Mouse (Mus musculus) midbrain, embryonic 12.5 days (tissue): Measurements from ENCODE around the gene Tagap1. TPM values are rescaled to one million over a fixed set of nuclear protein-coding genes. Genes with fewer than 3 reads are reported as not detected.
"Not testable (repeated sequence)": the region's sequence is repeated elsewhere in the genome, so short reads cannot be mapped to it uniquely, and the experiment has no call there.

Experiments used
- ATAC-seq: fragments of 200-750 bp; cut with Nextera tagmentation; 2 replicates; pipeline ENCODE4 v1.8.0; 2017; ENCODE audit warnings: low read depth, moderate TSS enrichment, moderate library complexity; ENCODE audit not compliant: low FRiP score
- H3K27ac ChIP-seq: fragments of 300-500 bp; sonication (generic); replicated peaks from 2 replicates; pipeline ENCODE4 v1.5.1; 2016; ENCODE audit warnings: mild to moderate bottlenecking
- H3K27me3 ChIP-seq: fragments of 300-500 bp; sonication (generic); 2 replicates; pipeline ENCODE4 v1.6.1; 2016; ENCODE audit warnings: mild to moderate bottlenecking
- H3K36me3 ChIP-seq: fragments of 300-500 bp; sonication (generic); 2 replicates; pipeline ENCODE4 v1.6.1; 2016
- H3K4me1 ChIP-seq: fragments of 300-500 bp; sonication (generic); 2 replicates; pipeline ENCODE4 v1.6.1; 2016
- H3K4me2 ChIP-seq: fragments of 300-500 bp; sonication (generic); replicated peaks from 2 replicates; pipeline ENCODE4 v1.6.1; 2016; ENCODE audit warnings: mild to moderate bottlenecking, moderate library complexity
- H3K4me3 ChIP-seq: fragments of 300-500 bp; sonication (generic); 2 replicates; pipeline ENCODE4 v1.5.1; 2016; ENCODE audit warnings: mild to moderate bottlenecking
- H3K9ac ChIP-seq: fragments of 300-500 bp; sonication (generic); replicated peaks from 2 replicates; pipeline ENCODE4 v1.6.1; 2016; ENCODE audit warnings: mild to moderate bottlenecking, moderate library complexity
- H3K9me3 ChIP-seq: fragments of 300-500 bp; sonication (generic); 2 replicates; pipeline ENCODE4 v1.6.1; 2016; ENCODE audit warnings: mild to moderate bottlenecking
- WGBS: fragments of 180-500 bp; shearing (Covaris S2); methylation state at CpG from one replicate; pipeline ENCODE4 v1.1.7; 2016; 5-methylcytosine and 5-hydroxymethylcytosine counted together
- polyA plus RNA-seq: library from polyadenylated mRNA; unstranded; fragments of >200 nt; fragmentation: Nextera tagmentation; extraction: Ambion mirVana; gene quantifications from 2 replicates; pipeline ENCODE4 v1.2.1, GENCODE M21; 2016

The Tagap1 gene
- polyA plus RNA-seq, 1 experiment from 2014 or later = 56.6 TPM

DNA sequence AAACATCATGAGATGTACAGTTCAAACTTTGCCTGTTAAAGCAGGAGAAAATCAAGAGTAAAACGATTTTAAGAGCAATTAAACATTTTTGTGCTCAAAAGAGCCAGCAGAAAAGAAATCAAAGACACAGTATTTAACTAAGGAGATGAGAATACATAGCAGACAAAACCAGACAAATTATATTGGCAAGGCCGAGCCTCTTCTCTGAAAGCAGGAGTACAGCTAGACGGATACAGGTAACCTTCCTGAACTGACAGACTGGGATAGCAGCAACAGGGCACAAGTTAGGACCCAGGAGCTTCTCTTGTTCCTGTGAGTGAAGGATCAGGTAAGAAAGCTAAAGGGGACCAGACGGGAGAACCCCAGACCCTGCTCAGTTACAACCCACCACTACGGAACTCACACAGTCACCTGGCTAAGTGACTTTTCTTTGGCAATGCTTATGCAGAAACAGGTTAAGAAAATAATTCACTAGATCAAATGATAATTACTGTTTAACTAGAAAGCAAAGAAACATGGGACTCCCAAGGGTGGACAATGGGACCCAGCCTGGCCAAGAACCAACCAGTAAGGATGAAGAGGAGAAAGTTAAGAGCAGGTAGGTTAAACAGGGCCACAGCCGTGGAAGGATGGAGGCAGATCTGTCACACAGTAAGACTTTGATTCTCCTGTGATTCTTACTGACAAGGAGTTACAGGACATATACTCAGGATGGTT lies 1.3 kb downstream of the Tagap1 start:
- not testable (repeated sequence) for H3K27ac ChIP-seq, ATAC-seq, H3K4me1 ChIP-seq, H3K9me3 ChIP-seq, H3K9ac ChIP-seq, H3K27me3 ChIP-seq, H3K36me3 ChIP-seq
- peak overlapping the region; percentile 50 for H3K4me2 ChIP-seq
- H3K4me3 ChIP-seq = peak overlapping the region; percentile 57
- 67% methylated on average over 5 of the region's 6 CpGs for WGBS

DNA sequence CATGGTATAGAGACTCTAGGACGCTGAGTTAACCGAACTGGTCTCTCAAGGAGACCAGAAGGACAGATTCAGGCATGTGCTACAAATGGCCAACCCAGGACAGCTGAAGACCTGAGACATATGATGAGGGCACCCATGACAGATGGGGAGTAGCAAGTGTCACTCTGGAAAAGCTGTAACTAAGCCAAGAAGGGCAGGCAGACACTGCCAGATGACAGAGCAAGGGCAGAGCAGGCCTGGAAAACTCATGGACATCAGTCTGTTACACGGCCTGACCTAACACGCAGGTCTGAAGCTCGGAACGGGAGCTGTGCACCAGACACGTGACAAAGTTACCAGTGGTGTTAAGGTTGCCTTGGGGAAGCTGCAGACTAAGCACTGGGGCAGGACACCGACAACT lies 2.1 kb downstream of the Tagap1 start:
- H3K27ac ChIP-seq, H3K4me1 ChIP-seq, H3K9me3 ChIP-seq, ATAC-seq, H3K27me3 ChIP-seq, H3K4me2 ChIP-seq, H3K4me3 ChIP-seq, H3K9ac ChIP-seq, H3K36me3 ChIP-seq: not testable (repeated sequence)
- 92% methylated on average over 7 of the region's 8 CpGs for WGBS

- 16% methylated on average over 9 of the region's 9 CpGs for WGBS
These were observed 12.2 kb downstream of the Tagap1 start for GRCm38 (mm10) chr17:6948769-6949228.

DNA sequence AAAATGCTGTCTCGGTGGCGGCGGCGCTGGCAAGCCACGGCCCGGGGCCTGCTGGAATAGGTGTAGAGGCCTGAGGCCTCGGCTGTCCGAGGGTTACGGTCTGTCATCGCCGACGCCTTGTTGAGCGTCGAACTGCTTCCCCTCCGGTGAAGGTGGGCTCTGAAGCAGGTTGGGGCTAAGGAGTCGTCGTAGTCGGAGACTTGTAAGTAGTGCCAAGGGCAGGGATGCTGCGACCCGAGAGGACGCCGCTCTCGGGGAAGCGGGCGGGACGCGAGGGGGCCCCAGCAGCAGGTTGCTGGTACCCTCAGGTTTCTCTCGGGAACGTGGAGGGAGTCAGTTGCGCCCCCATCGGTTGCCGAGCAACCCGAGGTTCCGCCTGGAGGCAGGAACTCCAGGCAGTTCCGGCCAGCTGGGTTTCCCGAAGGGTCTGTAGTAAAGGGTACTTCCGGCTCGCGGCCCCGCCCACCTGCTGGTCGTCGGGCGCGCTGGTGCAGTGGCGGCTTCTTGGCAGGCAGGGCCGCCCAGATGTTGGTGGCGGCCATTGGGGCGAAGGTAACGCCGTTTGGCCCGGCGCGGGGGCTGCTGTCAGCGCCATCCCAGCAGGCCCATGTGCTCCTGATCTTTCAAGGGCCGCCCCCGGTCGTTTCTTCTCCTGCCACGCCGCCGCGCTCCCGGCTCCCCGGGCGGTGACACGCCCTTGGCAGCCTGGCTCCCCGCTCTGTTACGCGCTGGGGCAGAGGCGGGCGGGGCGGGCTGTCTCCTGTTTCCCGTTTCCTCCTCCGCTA lies 12.8 kb downstream of the Tagap1 start, which contains the start of gene Rsph3b:
Gene Rsph3b (minus strand): TSS at position 699 of the 785 bp plus-strand sequence.
- 1% methylated on average over 66 of the region's 73 CpGs for WGBS
- H3K4me2 ChIP-seq = peak within 1 kb of the TSS; percentile 66

More at GRCm38 (mm10) chr17:6948769-6949228, 12.2 kb downstream of the Tagap1 start:
- Histone ChIP-seq H3K9ac (peak overlapping the region; percentile 54), H3K4me3 (peak overlapping the region; percentile 61), H3K4me2 (peak overlapping the region; percentile 66), H3K27ac (peak overlapping the region; percentile 78)
- not testable (repeated sequence) for H3K27me3 ChIP-seq, H3K9me3 ChIP-seq, H3K36me3 ChIP-seq, H3K4me1 ChIP-seq
- ATAC-seq = peak; percentile 7; the same call in 1 of the 2 replicates

DNA sequence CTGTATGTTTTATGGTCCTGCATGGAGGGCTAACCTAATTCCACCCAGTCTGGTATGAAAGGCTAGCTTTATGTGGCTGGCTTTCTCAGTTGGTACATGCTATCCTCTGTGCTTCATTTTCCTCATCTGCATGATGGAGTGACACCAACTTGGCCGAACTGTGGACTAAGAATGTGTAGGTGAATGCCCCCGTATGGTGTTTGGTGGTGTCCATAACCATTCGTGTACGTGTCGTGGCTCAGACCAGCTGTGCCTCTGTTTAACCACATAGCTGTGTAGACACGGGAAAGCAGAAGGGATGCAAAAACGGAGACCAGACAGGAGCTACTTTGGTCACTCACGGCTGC lies 13.3 kb downstream of the Tagap1 start:
- not testable (repeated sequence) for H3K36me3 ChIP-seq, H3K27ac ChIP-seq, H3K9ac ChIP-seq, H3K9me3 ChIP-seq, H3K27me3 ChIP-seq, H3K4me1 ChIP-seq
- peak overlapping the region; percentile 66 for H3K4me2 ChIP-seq
- 0% methylated on average over 1 of the region's 8 CpGs for WGBS
- H3K4me3 ChIP-seq = peak overlapping the region; percentile 61
- ATAC-seq = 0 out of 2 replicates have a peak, but pooled peaks have one; percentile 10

More for the DNA sequence above, 12.8 kb downstream of the Tagap1 start, which contains the start of gene Rsph3b:
- H3K9me3 ChIP-seq, H3K4me1 ChIP-seq, H3K27me3 ChIP-seq, H3K36me3 ChIP-seq: not testable (repeated sequence)
- H3K4me3 ChIP-seq = peak within 1 kb of the TSS; percentile 61
- ATAC-seq = peak; percentile 98
- peak within 1 kb of the TSS; percentile 54 for H3K9ac ChIP-seq
- peak within 1 kb of the TSS; percentile 78 for H3K27ac ChIP-seq

DNA sequence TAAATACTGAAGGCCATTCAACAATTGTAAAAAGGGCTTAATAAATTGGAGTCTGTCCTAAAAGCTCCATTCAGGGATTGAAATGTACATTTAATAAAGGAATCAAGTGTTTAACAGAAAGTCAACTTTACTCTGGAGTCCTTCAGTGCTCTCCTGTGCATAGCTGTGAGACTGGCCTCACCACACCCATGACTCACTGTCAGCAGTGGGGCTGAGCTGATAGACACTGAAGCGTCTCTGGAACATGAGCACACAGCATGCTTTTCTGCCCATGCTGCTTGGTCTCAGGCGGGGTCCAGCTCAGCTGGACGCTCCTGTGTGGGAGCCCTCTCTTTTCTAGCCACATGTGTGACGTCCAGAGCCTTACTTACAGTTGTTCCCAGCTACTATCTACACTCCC lies 18.4 kb downstream of the Tagap1 start:
- not testable (repeated sequence) for H3K27me3 ChIP-seq, H3K27ac ChIP-seq, H3K9ac ChIP-seq, H3K4me1 ChIP-seq, H3K36me3 ChIP-seq, ATAC-seq, H3K4me3 ChIP-seq, H3K9me3 ChIP-seq, H3K4me2 ChIP-seq
- WGBS = no CpG with 5 or more reads among the region's 4 CpGs

DNA sequence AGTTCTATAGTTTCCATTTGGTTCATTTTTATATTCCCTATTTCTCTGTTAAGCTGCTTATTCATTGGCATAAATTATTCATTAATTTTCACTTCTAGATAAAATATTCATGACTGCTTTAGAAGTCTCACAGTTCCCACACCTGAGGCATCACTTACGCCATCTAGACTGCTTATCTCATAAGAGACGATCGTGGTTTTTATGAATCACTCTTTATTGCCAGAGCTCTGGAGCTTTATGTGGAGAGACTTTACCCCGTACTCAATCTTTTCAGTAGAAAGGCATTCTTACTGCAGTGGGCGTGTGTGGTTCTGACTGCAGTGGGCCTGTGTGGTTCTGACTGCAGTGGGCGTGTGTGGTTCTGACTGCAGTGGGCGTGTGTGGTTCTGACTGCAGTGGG lies 29.3 kb downstream of the Tagap1 start:
- not testable (repeated sequence) for H3K4me2 ChIP-seq, H3K36me3 ChIP-seq, ATAC-seq, H3K27me3 ChIP-seq, H3K4me3 ChIP-seq, H3K4me1 ChIP-seq, H3K9me3 ChIP-seq, H3K9ac ChIP-seq, H3K27ac ChIP-seq
- WGBS = 95% methylated on average over 7 of the region's 7 CpGs

- H3K4me3 ChIP-seq, H3K27me3 ChIP-seq, ATAC-seq, H3K4me1 ChIP-seq, H3K4me2 ChIP-seq, H3K9ac ChIP-seq, H3K36me3 ChIP-seq, H3K27ac ChIP-seq, H3K9me3 ChIP-seq: not testable (repeated sequence)
- 93% methylated on average over 7 of the region's 7 CpGs for WGBS
These were observed 40.5 kb downstream of the Tagap1 start for GRCm38 (mm10) chr17:6920351-6920894.

DNA sequence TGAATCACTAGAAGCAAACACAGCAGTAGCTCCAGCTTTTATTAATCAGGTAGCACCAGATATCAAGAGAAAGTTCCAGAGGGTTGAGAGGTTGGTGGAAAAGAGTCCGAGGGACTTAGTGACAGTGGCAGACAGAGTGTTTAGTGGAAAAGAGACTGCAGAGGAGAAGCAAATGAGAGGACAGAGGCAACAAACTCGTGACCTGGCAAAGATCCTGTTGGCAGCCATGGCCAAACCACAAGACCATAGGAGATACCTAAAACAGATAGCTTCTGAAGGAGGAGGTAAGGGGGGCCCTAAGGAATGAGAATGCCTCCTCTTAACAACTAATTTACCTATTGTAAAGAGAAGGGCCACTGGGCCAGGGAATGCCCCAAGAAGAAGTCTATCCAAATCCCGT lies 41.6 kb downstream of the Tagap1 start:
- H3K4me1 ChIP-seq, ATAC-seq, H3K27ac ChIP-seq, H3K27me3 ChIP-seq, H3K9me3 ChIP-seq, H3K9ac ChIP-seq, H3K4me2 ChIP-seq, H3K36me3 ChIP-seq, H3K4me3 ChIP-seq: not testable (repeated sequence)
- WGBS = 85% methylated on average over 3 of the region's 3 CpGs

GRCm38 (mm10) chr17:6915282-6915681 lies 45.7 kb downstream of the Tagap1 start:
- not testable (repeated sequence) for H3K36me3 ChIP-seq, H3K9ac ChIP-seq, ATAC-seq, H3K9me3 ChIP-seq, H3K4me3 ChIP-seq, H3K4me2 ChIP-seq, H3K27ac ChIP-seq, H3K27me3 ChIP-seq, H3K4me1 ChIP-seq
- 97% methylated on average over 4 of the region's 4 CpGs for WGBS

DNA sequence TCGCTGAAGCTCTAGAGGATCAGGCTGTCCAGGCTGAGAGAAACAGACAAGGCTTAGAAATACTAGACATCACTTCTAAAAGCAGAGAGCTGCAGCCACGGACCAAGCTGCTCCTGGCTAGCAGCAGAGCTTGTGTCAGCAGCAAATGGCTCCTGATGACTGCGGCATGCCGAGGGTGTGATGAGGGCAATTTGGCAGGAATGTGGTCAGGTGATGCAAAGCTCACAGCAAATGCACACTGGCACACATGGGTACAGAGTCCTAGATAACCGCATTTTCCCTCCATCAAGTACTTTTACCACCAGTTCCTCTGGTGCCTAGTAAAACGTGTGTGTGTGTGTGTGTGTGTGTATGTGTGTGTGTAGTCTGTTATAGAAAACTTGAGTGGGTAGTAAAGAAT lies 46.9 kb downstream of the Tagap1 start:
- not testable (repeated sequence) for H3K4me3 ChIP-seq, H3K27me3 ChIP-seq, H3K9me3 ChIP-seq, H3K27ac ChIP-seq, H3K4me2 ChIP-seq, H3K4me1 ChIP-seq, H3K9ac ChIP-seq, ATAC-seq, H3K36me3 ChIP-seq
- WGBS = 86% methylated on average over 2 of the region's 6 CpGs
